Mouse (Mus musculus): ENCODE results near the gene Sytl2. TPM values are rescaled to one million over a fixed set of nuclear protein-coding genes. Genes with fewer than 3 reads are reported as not detected.

The Sytl2 gene
- polyA plus RNA-seq, 1 experiment: 5.9 TPM

DNA sequence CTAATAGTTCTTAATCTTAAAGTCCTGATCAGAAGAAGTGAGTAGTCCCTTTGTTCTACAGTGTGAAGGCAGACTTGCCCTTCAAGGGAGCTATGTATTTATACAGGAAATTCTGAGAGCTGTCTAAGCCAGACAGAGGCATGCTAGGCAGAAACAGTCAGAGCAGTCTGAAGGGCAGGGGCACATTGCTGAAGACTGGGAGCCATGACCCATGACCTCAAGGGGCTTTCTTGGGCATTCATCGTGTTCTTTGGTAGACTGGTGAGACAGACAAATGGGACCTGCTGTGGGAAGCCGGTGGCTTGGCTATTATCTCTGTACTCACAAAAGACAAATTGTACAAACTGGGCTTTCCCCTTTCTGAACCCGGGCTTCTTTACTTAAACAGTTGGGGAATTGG, 4.0 kb downstream of the Sytl2 start:
- 76% methylated on average over 3 of the region's 3 CpGs for WGBS
- DNase-seq: no peak
- Histone ChIP-seq H3K27me3 (ENCODE audit: control insufficient read depth, insufficient read depth, low read length) (no peaks in the 10 kb centered on the region), H3K4me1 (replicated peaks; ENCODE audit: control insufficient read depth, insufficient read depth, low read length) (peaks cover 23% of the 10 kb centered on the region), H3K4me3 (ENCODE audit: control insufficient read depth, insufficient read depth, low read length) (no peak overlapping the region), H3K36me3 (ENCODE audit: control insufficient read depth, insufficient read depth, low read length) (no peaks in the 10 kb centered on the region), H3K27ac (ENCODE audit: control insufficient read depth, insufficient read depth, low read length) (no peak overlapping the region)
- TF ChIP-seq POLR2A (IDR thresholded peaks at IDR 0.05; ENCODE audit: control insufficient read depth, extremely low read depth, insufficient read depth, low read length, poor library complexity): no peak
- TF ChIP-seq CTCF (IDR thresholded peaks at IDR 0.05; ENCODE audit: borderline replicate concordance, control insufficient read depth, extremely low read depth, insufficient read depth, low read length, poor library complexity): no peak

DNA sequence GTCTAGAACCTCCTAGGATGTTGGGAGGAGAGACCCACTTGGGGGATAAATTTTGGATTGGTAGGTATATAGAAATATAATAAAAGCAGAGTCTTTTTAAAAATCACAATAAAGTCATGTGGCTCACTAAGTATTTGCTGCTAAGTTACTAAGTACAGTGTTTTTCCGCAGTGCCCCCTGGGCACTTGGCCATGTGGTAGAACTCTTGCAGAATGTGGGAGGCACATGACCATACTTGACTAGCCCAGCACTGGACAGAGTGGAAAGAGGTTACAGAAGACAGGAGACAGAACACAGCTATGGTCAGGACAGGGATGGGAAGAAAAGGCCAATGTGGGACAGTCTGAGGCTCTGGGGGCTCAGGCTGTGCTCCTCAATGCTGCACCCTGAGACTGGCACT, 4.9 kb downstream of the Sytl2 start:
- no peaks in the 10 kb centered on the region for H3K27me3 ChIP-seq (ENCODE audit: control insufficient read depth, insufficient read depth, low read length)
- H3K36me3 ChIP-seq (ENCODE audit: control insufficient read depth, insufficient read depth, low read length): no peaks in the 10 kb centered on the region
- peaks cover 23% of the 10 kb centered on the region for H3K4me1 ChIP-seq (replicated peaks; ENCODE audit: control insufficient read depth, insufficient read depth, low read length)
- 97% methylated on average over 1 of the region's 1 CpGs for WGBS
- no peak for DNase-seq
- TF ChIP-seq CTCF (IDR thresholded peaks at IDR 0.05; ENCODE audit: borderline replicate concordance, control insufficient read depth, extremely low read depth, insufficient read depth, low read length, poor library complexity) (no peak), POLR2A (IDR thresholded peaks at IDR 0.05; ENCODE audit: control insufficient read depth, extremely low read depth, insufficient read depth, low read length, poor library complexity) (no peak)
- H3K27ac ChIP-seq (ENCODE audit: control insufficient read depth, insufficient read depth, low read length): no peak overlapping the region
- H3K4me3 ChIP-seq (ENCODE audit: control insufficient read depth, insufficient read depth, low read length): no peak overlapping the region

- H3K4me3 ChIP-seq (ENCODE audit: control insufficient read depth, insufficient read depth, low read length): no peak overlapping the region
- H3K27me3 ChIP-seq (ENCODE audit: control insufficient read depth, insufficient read depth, low read length): no peaks in the 10 kb centered on the region
- WGBS: 91% methylated on average over 6 of the region's 6 CpGs
- no peaks in the 10 kb centered on the region for H3K36me3 ChIP-seq (ENCODE audit: control insufficient read depth, insufficient read depth, low read length)
- TF ChIP-seq POLR2A (IDR thresholded peaks at IDR 0.05; ENCODE audit: control insufficient read depth, extremely low read depth, insufficient read depth, low read length, poor library complexity) (no peak), CTCF (IDR thresholded peaks at IDR 0.05; ENCODE audit: borderline replicate concordance, control insufficient read depth, extremely low read depth, insufficient read depth, low read length, poor library complexity) (no peak)
- no peak overlapping the region for H3K27ac ChIP-seq (ENCODE audit: control insufficient read depth, insufficient read depth, low read length)
- H3K4me1 ChIP-seq (replicated peaks; ENCODE audit: control insufficient read depth, insufficient read depth, low read length): peaks cover 19% of the 10 kb centered on the region
- no peak for DNase-seq
These were observed 6.0 kb downstream of the Sytl2 start for GRCm38 (mm10) chr7:90308003-90308402.

DNA sequence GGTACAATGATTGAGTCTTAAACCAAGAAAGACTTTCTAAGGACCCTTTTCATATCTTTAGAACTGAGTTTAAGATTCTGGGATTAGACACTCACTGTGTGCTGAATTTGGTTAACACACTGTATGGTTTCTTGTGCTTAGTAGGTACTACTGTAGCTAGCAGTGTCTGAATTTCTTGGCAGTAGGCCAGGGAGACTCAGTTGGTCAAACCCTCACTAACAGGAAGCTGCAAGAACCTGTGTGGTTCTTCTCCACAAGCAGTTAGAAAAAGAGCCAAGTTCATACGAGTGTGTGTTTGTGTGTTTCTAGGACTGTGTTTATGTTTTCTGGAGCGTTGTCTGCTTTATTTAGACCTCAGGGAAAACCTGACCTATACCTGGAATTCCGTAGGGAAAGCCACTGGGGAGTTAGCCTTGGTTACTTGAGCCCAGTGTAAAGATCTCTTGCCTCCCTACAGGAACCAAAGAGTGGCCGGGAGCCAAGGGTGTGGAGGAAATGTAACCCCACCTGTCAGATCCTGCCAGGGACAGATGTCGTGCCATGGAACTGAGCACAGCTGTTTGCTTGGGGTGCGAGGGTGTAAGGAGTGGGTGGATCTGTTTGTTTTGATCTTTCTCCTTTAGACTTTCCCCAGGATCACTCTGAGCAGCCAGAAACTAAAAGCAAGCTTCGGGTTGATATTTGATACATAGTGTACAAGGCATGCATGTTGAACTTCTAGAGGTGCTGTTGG, 10.3 kb downstream of the Sytl2 start:
- H3K4me1 ChIP-seq (replicated peaks; ENCODE audit: control insufficient read depth, insufficient read depth, low read length): peaks cover 3% of the 10 kb centered on the region
- H3K27ac ChIP-seq (ENCODE audit: control insufficient read depth, insufficient read depth, low read length): no peak overlapping the region; the same call in 1 of the 2 replicates
- no peaks in the 10 kb centered on the region for H3K36me3 ChIP-seq (ENCODE audit: control insufficient read depth, insufficient read depth, low read length)
- no peaks in the 10 kb centered on the region for H3K27me3 ChIP-seq (ENCODE audit: control insufficient read depth, insufficient read depth, low read length)
- H3K4me3 ChIP-seq (ENCODE audit: control insufficient read depth, insufficient read depth, low read length): no peak overlapping the region
- DNase-seq: no peak
- WGBS: 15% methylated on average over 7 of the region's 7 CpGs
- TF ChIP-seq CTCF (IDR thresholded peaks at IDR 0.05; ENCODE audit: borderline replicate concordance, control insufficient read depth, extremely low read depth, insufficient read depth, low read length, poor library complexity) (no peak), POLR2A (IDR thresholded peaks at IDR 0.05; ENCODE audit: control insufficient read depth, extremely low read depth, insufficient read depth, low read length, poor library complexity) (no peak)

DNA sequence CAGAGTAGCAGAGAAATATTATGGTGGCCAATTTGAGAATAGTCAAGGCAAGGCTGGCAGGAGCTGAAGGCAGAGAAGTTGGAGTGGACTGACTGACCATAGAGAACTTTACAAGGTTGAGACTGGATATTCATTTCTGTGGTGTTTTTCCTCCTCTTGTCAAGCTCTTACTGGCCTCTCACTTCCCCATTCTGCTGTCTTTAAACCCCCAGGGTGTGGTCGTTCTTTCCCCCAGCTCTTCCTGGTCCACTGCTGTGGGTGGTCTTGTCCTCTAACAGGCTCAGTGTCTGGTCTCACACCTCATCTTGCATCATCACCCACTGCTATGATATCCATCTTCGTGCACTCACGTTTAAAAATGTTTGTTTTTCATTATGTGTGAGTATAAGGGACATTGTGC, 11.4 kb downstream of the Sytl2 start:
- no peak for TF ChIP-seq CTCF (IDR thresholded peaks at IDR 0.05; ENCODE audit: borderline replicate concordance, control insufficient read depth, extremely low read depth, insufficient read depth, low read length, poor library complexity)
- TF ChIP-seq POLR2A (IDR thresholded peaks at IDR 0.05; ENCODE audit: control insufficient read depth, extremely low read depth, insufficient read depth, low read length, poor library complexity): no peak
- no peak for DNase-seq
- H3K4me3 ChIP-seq (ENCODE audit: control insufficient read depth, insufficient read depth, low read length): no peak overlapping the region
- no peaks in the 10 kb centered on the region for H3K36me3 ChIP-seq (ENCODE audit: control insufficient read depth, insufficient read depth, low read length)
- 47% methylated on average over 3 of the region's 3 CpGs for WGBS
- no peak overlapping the region for H3K27ac ChIP-seq (ENCODE audit: control insufficient read depth, insufficient read depth, low read length)
- peaks cover 3% of the 10 kb centered on the region for H3K4me1 ChIP-seq (replicated peaks; ENCODE audit: control insufficient read depth, insufficient read depth, low read length)
- no peaks in the 10 kb centered on the region for H3K27me3 ChIP-seq (ENCODE audit: control insufficient read depth, insufficient read depth, low read length)

DNA sequence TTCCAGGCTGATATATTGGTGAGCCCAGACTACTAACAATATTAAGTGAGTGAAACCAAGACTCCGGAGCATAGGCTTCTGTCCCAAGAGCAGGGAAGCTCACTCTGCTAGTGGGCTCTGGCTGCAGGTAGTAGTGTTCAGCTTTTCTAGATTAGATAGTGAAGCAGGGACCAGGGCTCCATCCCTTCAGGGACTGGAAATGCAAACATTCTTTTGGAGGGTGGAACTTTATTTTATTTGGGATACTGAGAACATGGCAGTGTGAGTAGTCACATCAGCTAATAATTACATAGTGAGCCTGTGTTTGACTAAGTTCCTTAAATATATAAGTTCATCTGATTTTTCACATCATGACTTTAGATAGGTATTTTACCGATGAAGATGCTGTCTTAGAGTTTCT, 14.8 kb downstream of the Sytl2 start:
- H3K4me1 ChIP-seq (replicated peaks; ENCODE audit: control insufficient read depth, insufficient read depth, low read length): peaks cover 3% of the 10 kb centered on the region
- no peak overlapping the region for H3K27ac ChIP-seq (ENCODE audit: control insufficient read depth, insufficient read depth, low read length)
- 99% methylated on average over 2 of the region's 2 CpGs for WGBS
- no peak for TF ChIP-seq CTCF (IDR thresholded peaks at IDR 0.05; ENCODE audit: borderline replicate concordance, control insufficient read depth, extremely low read depth, insufficient read depth, low read length, poor library complexity)
- no peak for TF ChIP-seq POLR2A (IDR thresholded peaks at IDR 0.05; ENCODE audit: control insufficient read depth, extremely low read depth, insufficient read depth, low read length, poor library complexity)
- DNase-seq: no peak
- H3K27me3 ChIP-seq (ENCODE audit: control insufficient read depth, insufficient read depth, low read length): no peaks in the 10 kb centered on the region
- H3K4me3 ChIP-seq (ENCODE audit: control insufficient read depth, insufficient read depth, low read length): no peak overlapping the region
- no peaks in the 10 kb centered on the region for H3K36me3 ChIP-seq (ENCODE audit: control insufficient read depth, insufficient read depth, low read length)
